Mouse (Mus musculus) thymus, adult 2 months (tissue): ENCODE results near the gene Fank1. TPM values are rescaled to one million over a fixed set of nuclear protein-coding genes. Genes with fewer than 3 reads are reported as not detected.

Experiments
- DNase-seq: peaks from one replicate; pipeline ENCODE4 v3.0.0; 2021
- H3K27ac ChIP-seq: fragments of 200-500 bp; 2 replicates; pipeline ENCODE4 v1.5.1; 2012; ENCODE audit warnings: low read length, control low read depth; ENCODE audit not compliant: control insufficient read depth, insufficient read depth
- H3K27me3 ChIP-seq: fragments of 200-500 bp; 2 replicates; pipeline ENCODE4 v1.6.1; 2012; ENCODE audit warnings: mild to moderate bottlenecking, low read length, moderate library complexity, mixed read lengths; ENCODE audit not compliant: control insufficient read depth, insufficient read depth
- H3K36me3 ChIP-seq: fragments of 200-500 bp; 2 replicates; pipeline ENCODE4 v1.6.1; 2012; ENCODE audit warnings: mild to moderate bottlenecking, low read length, moderate library complexity; ENCODE audit not compliant: control insufficient read depth, insufficient read depth
- H3K4me1 ChIP-seq: fragments of 200-500 bp; replicated peaks from 2 replicates; pipeline ENCODE4 v1.6.1; 2012; ENCODE audit warnings: low read length; ENCODE audit not compliant: control insufficient read depth, insufficient read depth
- H3K4me3 ChIP-seq: fragments of 200-500 bp; 2 replicates; pipeline ENCODE4 v1.5.1; 2012; ENCODE audit warnings: mild to moderate bottlenecking, low read length, control low read depth, moderate library complexity; ENCODE audit not compliant: control insufficient read depth, insufficient read depth
- CTCF ChIP-seq: fragments of 200-500 bp; IDR thresholded peaks from 2 replicates; pipeline ENCODE4 v1.5.1; 2012; ENCODE audit warnings: mild to moderate bottlenecking, control low read depth, low read length, moderate library complexity, borderline replicate concordance; ENCODE audit not compliant: control insufficient read depth, poor library complexity, insufficient read depth; ENCODE audit errors: extremely low read depth
- POLR2A ChIP-seq: fragments of 200-500 bp; IDR thresholded peaks from 2 replicates; pipeline ENCODE4 v1.6.1; 2012; ENCODE audit warnings: mild to moderate bottlenecking, low read length, control low read depth, moderate library complexity; ENCODE audit not compliant: control insufficient read depth, poor library complexity, insufficient read depth; ENCODE audit errors: extremely low read depth
- WGBS: fragments of 180-500 bp; shearing (Covaris S2); methylation state at CpG from one replicate; pipeline ENCODE4 v1.1.7; 2018; 5-methylcytosine and 5-hydroxymethylcytosine counted together
- polyA plus RNA-seq: library from polyadenylated mRNA; depleted of rRNA; stranded (reverse); fragments of >200 nt; gene quantifications from 2 replicates; pipeline ENCODE4 v1.2.3, GENCODE M21; 2012; rRNA removed

Fank1 gene
- polyA plus RNA-seq, 1 experiment: 0.32 TPM

- TF ChIP-seq POLR2A: no peak
- TF ChIP-seq CTCF: no peak
- DNase-seq: no peak
Observed at GRCm38 (mm10) chr7:133919918-133920317, 143.3 kb downstream of the Fank1 start.

GRCm38 (mm10) chr7:133920724-133921123, 144.1 kb downstream of the Fank1 start:
- no peaks in the 10 kb centered on the region for H3K4me1 ChIP-seq
- no peaks in the 10 kb centered on the region for H3K36me3 ChIP-seq
- TF ChIP-seq POLR2A: no peak
- no peak for TF ChIP-seq CTCF
- WGBS: 88% methylated on average over 7 of the region's 7 CpGs
- no peak overlapping the region for H3K4me3 ChIP-seq
- no peak overlapping the region for H3K27ac ChIP-seq
- no peaks in the 10 kb centered on the region for H3K27me3 ChIP-seq
- no peak for DNase-seq

More at GRCm38 (mm10) chr7:133919918-133920317, 143.3 kb downstream of the Fank1 start:
- Histone ChIP-seq H3K36me3 (no peaks in the 10 kb centered on the region), H3K4me3 (no peak overlapping the region), H3K4me1 (no peaks in the 10 kb centered on the region), H3K27ac (no peak overlapping the region), H3K27me3 (no peaks in the 10 kb centered on the region)
- WGBS: 72% methylated on average over 5 of the region's 5 CpGs

- WGBS: 90% methylated on average over 4 of the region's 4 CpGs
- Histone ChIP-seq H3K4me3 (no peak overlapping the region), H3K27ac (no peak overlapping the region), H3K4me1 (no peaks in the 10 kb centered on the region), H3K36me3 (no peaks in the 10 kb centered on the region), H3K27me3 (no peaks in the 10 kb centered on the region)
- no peak for DNase-seq
- no peak for TF ChIP-seq POLR2A
- TF ChIP-seq CTCF: no peak
Observed at GRCm38 (mm10) chr7:133921291-133921690, 144.6 kb downstream of the Fank1 start.

GRCm38 (mm10) chr7:133923994-133924393, 147.3 kb downstream of the Fank1 start:
- Histone ChIP-seq H3K36me3 (no peaks in the 10 kb centered on the region), H3K4me3 (no peak overlapping the region), H3K27ac (no peak overlapping the region), H3K4me1 (no peaks in the 10 kb centered on the region), H3K27me3 (no peaks in the 10 kb centered on the region)
- no peak for TF ChIP-seq CTCF
- no peak for TF ChIP-seq POLR2A
- DNase-seq: no peak
- 86% methylated on average over 6 of the region's 6 CpGs for WGBS

GRCm38 (mm10) chr7:133925771-133926170, 149.1 kb downstream of the Fank1 start:
- no peak overlapping the region for H3K4me3 ChIP-seq
- no peaks in the 10 kb centered on the region for H3K27me3 ChIP-seq
- DNase-seq: no peak
- 83% methylated on average over 2 of the region's 2 CpGs for WGBS
- H3K4me1 ChIP-seq: no peaks in the 10 kb centered on the region
- TF ChIP-seq CTCF (no peak), POLR2A (no peak)
- no peak overlapping the region for H3K27ac ChIP-seq
- no peaks in the 10 kb centered on the region for H3K36me3 ChIP-seq

- no peaks in the 10 kb centered on the region for H3K4me1 ChIP-seq
- WGBS: 90% methylated on average over 3 of the region's 3 CpGs
- no peak for DNase-seq
- no peaks in the 10 kb centered on the region for H3K27me3 ChIP-seq
- no peaks in the 10 kb centered on the region for H3K36me3 ChIP-seq
- no peak for TF ChIP-seq POLR2A
- TF ChIP-seq CTCF: no peak
- no peak overlapping the region for H3K4me3 ChIP-seq
- no peak overlapping the region for H3K27ac ChIP-seq
Observed at GRCm38 (mm10) chr7:133928981-133929380, 152.3 kb downstream of the Fank1 start.

Other genes starting within 250 kb of the Fank1 start
- gene Tex36, start 174.7 kb upstream of the Fank1 start, polyA plus RNA-seq: not detected in 2 replicates
- gene Edrf1, start 139.3 kb upstream of the Fank1 start, polyA plus RNA-seq: 15.7 and 17.7 TPM in 2 replicates
- not detected in 2 replicates for gene Mmp21, start 96.8 kb upstream of the Fank1 start, polyA plus RNA-seq
- 23.3 and 25.1 TPM in 2 replicates for gene Bccip, start 67.5 kb upstream of the Fank1 start, polyA plus RNA-seq
- 19.3 and 22.5 TPM in 2 replicates for gene Uros, start 66.8 kb upstream of the Fank1 start, polyA plus RNA-seq
- gene Dhx32, start 5.9 kb downstream of the Fank1 start, polyA plus RNA-seq: 18.7 and 20.8 TPM in 2 replicates